Comparison of ENCODE assay signal across 17 mouse cellular contexts in genomic region chr8:46785070-46785469, GRCm38 (mm10).
"Had no signal": no experiment of that assay in that cellular context is flagged by ENCODE, and none has a peak within 500 bp of the region (broad histone marks: within the 10 kb centered on the region; RNA-seq: fewer than 3 reads in every experiment).

No protein-coding gene starts in this region.

- H3K27me3 ChIP-seq: lung, embryonic 15.5 days; megakaryocyte, embryonic 14.5 days; midbrain, embryonic 12.5 days; neural tube, embryonic 12.5 days; stomach, embryonic 15.5 days had no signal

- H3K4me2 ChIP-seq: lung, embryonic 15.5 days; midbrain, embryonic 12.5 days; neural tube, embryonic 12.5 days; stomach, embryonic 15.5 days had no signal

- H3K4me3 ChIP-seq: lung, embryonic 15.5 days; megakaryocyte, embryonic 14.5 days; midbrain, embryonic 12.5 days; neural tube, embryonic 12.5 days; stomach, embryonic 15.5 days had no signal

- H3K27ac ChIP-seq: lung, embryonic 15.5 days; macrophage; midbrain, embryonic 12.5 days; neural tube, embryonic 12.5 days; stomach, embryonic 15.5 days; stomach, postnatal 0 days had no signal

- ATAC-seq: lung, postnatal 0 days; midbrain, embryonic 16.5 days had no signal

- H3K36me3 ChIP-seq: midbrain, embryonic 12.5 days; neural tube, embryonic 12.5 days had no signal

- H3K4me1 ChIP-seq: midbrain, embryonic 12.5 days; neural tube, embryonic 12.5 days; stomach, embryonic 15.5 days had no signal

- DNase-seq: lung, adult 2 months; lung, postnatal 14 days; lung, postnatal 36 days; midbrain, embryonic 14.5 days; right cerebral cortex, postnatal 14 days; thymus, adult 2 months; thymus, postnatal 25 days; thymus, postnatal 4 days had no signal

- H3K9me3 ChIP-seq: lung, embryonic 15.5 days; megakaryocyte, embryonic 14.5 days; neural tube, embryonic 12.5 days; stomach, embryonic 15.5 days had no signal

- H3K9ac ChIP-seq: lung, embryonic 15.5 days; midbrain, embryonic 12.5 days; neural tube, embryonic 12.5 days; stomach, embryonic 15.5 days had no signal
